Mouse (Mus musculus): Measurements from ENCODE around the gene Magi1. TPM values are rescaled to one million over a fixed set of nuclear protein-coding genes. Genes with fewer than 3 reads are reported as not detected.
A peak's percentile ranks its signal among the peaks of the same experiment; 100 is the strongest.

Gene Magi1
- polyA plus RNA-seq, 1 experiment from 2014 or later, result 39.1 TPM

GRCm38 (mm10) chr6:94145430-94146205 is 138.1 kb downstream of the Magi1 start:
- H3K4me3 ChIP-seq, result no peak overlapping the region
- WGBS, result 90% methylated on average over 8 of the region's 8 CpGs
- no peak overlapping the region for H3K4me2 ChIP-seq
- H3K27me3 ChIP-seq, result no peaks in the 10 kb centered on the region
- no peak for ATAC-seq
- no peak overlapping the region for H3K9ac ChIP-seq
- H3K4me1 ChIP-seq, result peaks cover 18% of the 10 kb centered on the region
- no peaks in the 10 kb centered on the region for H3K36me3 ChIP-seq (ENCODE audit: poor library complexity, severe bottlenecking)
- peaks cover 3% of the 10 kb centered on the region; the same call in 1 of the 2 replicates for H3K9me3 ChIP-seq (replicated peaks)
- H3K27ac ChIP-seq, result no peak overlapping the region; the same call in 1 of the 2 replicates

DNA sequence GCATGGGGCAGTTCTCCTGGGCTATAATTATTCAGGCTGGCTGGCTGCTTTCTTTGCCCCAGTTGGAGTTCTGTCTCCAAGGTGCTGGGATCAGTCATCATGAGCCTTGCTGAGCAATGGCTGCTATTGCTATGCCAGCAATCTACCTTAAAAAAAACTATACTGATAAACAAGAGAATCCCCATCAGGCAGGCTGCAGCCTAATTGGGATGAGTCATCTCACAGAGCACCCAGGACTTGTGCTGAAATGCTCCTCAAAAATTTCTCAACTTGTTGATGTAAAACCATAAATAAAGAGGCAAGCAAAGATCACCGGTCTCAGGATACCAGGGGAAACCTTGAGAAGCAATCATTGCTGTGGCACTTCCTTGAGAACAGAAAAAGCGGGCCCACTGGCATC is 141.2 kb downstream of the Magi1 start:
- H3K27ac ChIP-seq, result no peak overlapping the region

GRCm38 (mm10) chr6:94141496-94141895 is 142.2 kb downstream of the Magi1 start:
- ATAC-seq, result no peak
- peaks cover 3% of the 10 kb centered on the region; the same call in 1 of the 2 replicates for H3K9me3 ChIP-seq (replicated peaks)

More for the DNA sequence above, 141.2 kb downstream of the Magi1 start:
- ATAC-seq, result no peak
- Histone ChIP-seq H3K4me2 (no peak overlapping the region), H3K36me3 (ENCODE audit: poor library complexity, severe bottlenecking) (no peaks in the 10 kb centered on the region), H3K9me3 (replicated peaks) (peaks cover 3% of the 10 kb centered on the region; the same call in 1 of the 2 replicates), H3K27me3 (no peaks in the 10 kb centered on the region), H3K9ac (no peak overlapping the region), H3K4me3 (no peak overlapping the region), H3K4me1 (peaks cover 13% of the 10 kb centered on the region)
- 95% methylated on average over 2 of the region's 2 CpGs for WGBS

DNA sequence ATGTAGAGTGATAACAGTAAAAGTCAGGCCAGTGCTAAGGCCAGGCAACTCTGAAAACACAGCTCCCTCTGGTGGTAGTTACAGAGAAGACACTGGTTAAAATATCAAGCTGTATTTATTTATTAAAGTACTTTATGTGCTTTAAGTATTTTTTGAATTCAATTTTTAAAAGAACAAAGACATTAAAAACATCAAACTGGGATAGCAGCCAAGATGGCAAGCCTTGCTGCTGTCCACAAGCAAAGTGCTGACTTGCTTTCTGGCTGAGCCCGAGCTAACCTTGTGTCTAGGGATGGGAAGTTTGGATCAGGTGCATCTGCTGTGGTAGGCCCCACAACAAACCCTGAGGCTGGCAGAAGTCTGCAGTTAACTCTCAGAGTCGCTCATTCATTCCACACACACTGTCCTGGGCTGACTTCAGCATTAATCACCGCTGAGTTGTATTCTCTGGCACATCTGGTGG is 143.7 kb downstream of the Magi1 start:
- H3K36me3 ChIP-seq (ENCODE audit: poor library complexity, severe bottlenecking), result no peaks in the 10 kb centered on the region
- H3K9ac ChIP-seq, result no peak overlapping the region
- no peak for ATAC-seq
- H3K4me2 ChIP-seq, result no peak overlapping the region
- no peak overlapping the region for H3K4me3 ChIP-seq
- no peak overlapping the region for H3K27ac ChIP-seq
- H3K27me3 ChIP-seq, result no peaks in the 10 kb centered on the region
- WGBS, result 90% methylated on average over 3 of the region's 3 CpGs
- no peaks in the 10 kb centered on the region for H3K4me1 ChIP-seq
- H3K9me3 ChIP-seq (replicated peaks), result peaks cover 3% of the 10 kb centered on the region; the same call in 1 of the 2 replicates

More at GRCm38 (mm10) chr6:94141496-94141895, 142.2 kb downstream of the Magi1 start:
- H3K4me1 ChIP-seq, result peaks cover 7% of the 10 kb centered on the region
- no peaks in the 10 kb centered on the region for H3K36me3 ChIP-seq (ENCODE audit: poor library complexity, severe bottlenecking)
- H3K4me2 ChIP-seq, result no peak overlapping the region
- H3K27ac ChIP-seq, result no peak overlapping the region
- 71% methylated on average over 2 of the region's 2 CpGs for WGBS
- H3K4me3 ChIP-seq, result no peak overlapping the region
- no peak overlapping the region for H3K9ac ChIP-seq
- no peaks in the 10 kb centered on the region for H3K27me3 ChIP-seq

GRCm38 (mm10) chr6:94136693-94137092 is 147.0 kb downstream of the Magi1 start:
- H3K36me3 ChIP-seq (ENCODE audit: poor library complexity, severe bottlenecking), result no peaks in the 10 kb centered on the region
- no peaks in the 10 kb centered on the region for H3K27me3 ChIP-seq
- H3K9me3 ChIP-seq (replicated peaks), result no peaks in the 10 kb centered on the region
- 85% methylated on average over 3 of the region's 3 CpGs for whole genome bisulfite sequencing
- peaks cover 13% of the 10 kb centered on the region for H3K4me1 ChIP-seq
- H3K9ac ChIP-seq, result no peak overlapping the region
- no peak overlapping the region for H3K4me2 ChIP-seq
- no peak for ATAC-seq
- H3K4me3 ChIP-seq, result no peak overlapping the region
- no peak overlapping the region for H3K27ac ChIP-seq

DNA sequence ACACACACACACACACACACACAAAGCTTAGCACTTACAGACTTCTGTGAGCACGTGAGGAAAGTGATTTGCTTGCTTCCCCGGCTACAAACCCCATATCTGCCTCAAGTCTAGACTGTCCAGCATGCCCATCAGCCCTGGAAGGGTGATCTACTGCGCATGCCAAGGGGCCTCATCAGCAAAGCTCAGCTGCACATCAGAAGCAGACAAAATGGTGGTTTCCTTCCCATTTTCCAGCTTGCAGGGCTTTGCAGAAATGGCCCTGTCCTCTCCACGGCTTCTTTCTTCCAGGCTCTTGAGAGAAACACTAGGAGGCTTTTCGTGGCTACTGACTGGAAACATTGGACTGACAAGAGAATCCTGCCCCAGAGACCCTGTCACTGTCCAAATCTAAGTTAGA is 149.6 kb downstream of the Magi1 start:
- 28% methylated on average over 5 of the region's 5 CpGs for WGBS
- H3K27ac ChIP-seq, result no peak overlapping the region

DNA sequence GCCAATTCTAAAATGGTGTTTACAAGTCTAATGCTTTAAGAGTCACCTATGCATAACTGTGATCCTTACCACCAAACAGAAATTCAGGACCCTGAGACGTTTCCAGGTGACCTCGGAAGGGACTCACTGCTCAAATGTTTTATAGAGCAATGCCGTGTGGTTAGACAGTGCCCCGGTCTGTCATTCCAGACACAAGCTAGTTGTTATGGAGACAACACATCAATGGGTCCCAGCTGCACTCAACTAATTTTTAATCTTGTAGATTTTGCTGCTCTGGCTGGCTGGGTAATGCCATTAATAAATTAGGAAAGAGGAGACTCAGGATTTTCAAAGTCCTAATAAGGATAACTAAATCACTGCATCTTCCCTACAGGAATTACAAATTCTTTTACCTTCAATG is 151.7 kb downstream of the Magi1 start:
- Histone ChIP-seq H3K9ac (no peak overlapping the region), H3K4me1 (peaks cover 21% of the 10 kb centered on the region), H3K9me3 (replicated peaks) (no peaks in the 10 kb centered on the region), H3K27ac (no peak overlapping the region), H3K36me3 (ENCODE audit: poor library complexity, severe bottlenecking) (no peaks in the 10 kb centered on the region), H3K4me3 (no peak overlapping the region), H3K27me3 (no peaks in the 10 kb centered on the region), H3K4me2 (no peak overlapping the region)
- ATAC-seq, result no peak
- 70% methylated on average over 4 of the region's 4 CpGs for WGBS

More for the DNA sequence above, 149.6 kb downstream of the Magi1 start:
- Histone ChIP-seq H3K27me3 (no peaks in the 10 kb centered on the region), H3K9me3 (replicated peaks) (no peaks in the 10 kb centered on the region), H3K4me2 (no peak overlapping the region), H3K9ac (no peak overlapping the region), H3K4me3 (no peak overlapping the region), H3K36me3 (ENCODE audit: poor library complexity, severe bottlenecking) (no peaks in the 10 kb centered on the region), H3K4me1 (peaks cover 13% of the 10 kb centered on the region)
- no peak for ATAC-seq

GRCm38 (mm10) chr6:94130389-94130788 is 153.3 kb downstream of the Magi1 start:
- Histone ChIP-seq H3K9ac (no peak overlapping the region), H3K27me3 (no peaks in the 10 kb centered on the region), H3K4me1 (peaks cover 21% of the 10 kb centered on the region), H3K36me3 (ENCODE audit: poor library complexity, severe bottlenecking) (no peaks in the 10 kb centered on the region), H3K4me3 (no peak overlapping the region), H3K9me3 (replicated peaks) (no peaks in the 10 kb centered on the region), H3K4me2 (no peak overlapping the region), H3K27ac (no peak overlapping the region)
- no peak for ATAC-seq
- 85% methylated on average over 5 of the region's 5 CpGs for WGBS

DNA sequence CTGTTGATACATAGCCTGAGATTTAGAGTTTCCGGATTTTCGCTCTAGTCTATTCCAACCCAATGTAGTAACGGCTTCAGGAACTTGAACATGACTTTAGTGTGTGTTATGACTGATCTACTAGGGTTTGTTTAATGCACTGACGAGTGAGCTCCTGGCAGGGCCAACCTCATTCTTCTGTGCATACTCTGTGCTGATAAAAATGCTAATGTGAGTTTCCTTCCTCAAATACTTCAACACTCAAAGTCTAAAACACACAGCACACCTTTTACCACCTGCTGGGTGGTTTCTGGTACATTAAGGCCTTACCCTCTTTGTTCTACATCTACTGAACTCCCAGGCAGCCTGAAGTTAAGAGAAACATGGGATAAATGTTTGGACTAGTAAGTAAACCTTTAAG is 157.0 kb downstream of the Magi1 start:
- Histone ChIP-seq H3K27me3 (no peaks in the 10 kb centered on the region), H3K9ac (no peak overlapping the region), H3K4me3 (no peak overlapping the region), H3K27ac (no peak overlapping the region), H3K36me3 (ENCODE audit: poor library complexity, severe bottlenecking) (no peaks in the 10 kb centered on the region), H3K9me3 (replicated peaks) (no peaks in the 10 kb centered on the region), H3K4me1 (peaks cover 30% of the 10 kb centered on the region), H3K4me2 (no peak overlapping the region)
- 93% methylated on average over 4 of the region's 4 CpGs for WGBS
- no peak for ATAC-seq

DNA sequence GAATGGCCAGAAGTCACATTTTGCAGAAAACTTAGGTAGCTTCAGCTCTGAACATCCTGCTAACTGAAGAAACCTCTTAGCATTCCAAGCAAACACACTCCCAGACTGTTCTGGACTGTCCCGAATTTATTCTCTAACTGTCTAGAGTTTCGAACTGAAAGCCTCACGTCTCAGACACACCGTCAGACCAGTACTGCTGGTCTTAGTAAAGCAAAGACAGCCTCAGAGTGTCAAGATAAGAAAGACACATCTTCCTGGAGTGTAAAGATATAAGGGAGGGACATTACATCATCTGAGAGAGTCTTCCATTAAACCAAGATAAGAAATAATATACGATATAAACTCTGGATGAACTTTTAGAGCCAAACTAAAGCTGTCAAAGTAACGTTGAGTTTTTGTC is 158.6 kb downstream of the Magi1 start:
- Histone ChIP-seq H3K9me3 (replicated peaks) (no peaks in the 10 kb centered on the region), H3K27ac (no peak overlapping the region), H3K36me3 (ENCODE audit: poor library complexity, severe bottlenecking) (no peaks in the 10 kb centered on the region), H3K4me2 (no peak overlapping the region), H3K4me1 (peaks cover 34% of the 10 kb centered on the region), H3K27me3 (no peaks in the 10 kb centered on the region), H3K9ac (no peak overlapping the region), H3K4me3 (no peak overlapping the region)
- 85% methylated on average over 6 of the region's 6 CpGs for WGBS
- ATAC-seq, result no peak

DNA sequence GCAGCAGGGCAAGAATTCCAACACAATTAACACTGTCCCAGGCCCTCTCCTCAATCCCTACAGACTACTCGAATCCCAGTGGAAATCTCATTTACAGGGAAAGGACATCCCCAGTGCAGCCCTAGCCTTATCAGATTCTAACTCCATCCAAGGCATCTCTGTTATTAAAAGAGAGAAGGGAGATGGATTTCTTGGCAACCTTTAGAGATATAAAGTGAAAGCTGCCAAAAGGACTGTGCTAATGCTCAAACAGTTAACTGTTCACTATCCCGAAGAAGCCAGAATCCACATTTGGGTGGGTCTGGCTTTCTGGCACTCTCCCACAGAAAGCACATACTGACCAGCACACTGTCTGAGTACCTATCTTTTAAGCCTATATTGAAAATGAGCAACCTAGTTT is 159.4 kb downstream of the Magi1 start:
- no peak for ATAC-seq
- Histone ChIP-seq H3K27me3 (no peaks in the 10 kb centered on the region), H3K27ac (no peak overlapping the region), H3K9ac (no peak overlapping the region), H3K4me3 (no peak overlapping the region), H3K36me3 (ENCODE audit: poor library complexity, severe bottlenecking) (no peaks in the 10 kb centered on the region), H3K9me3 (replicated peaks) (no peaks in the 10 kb centered on the region), H3K4me2 (no peak overlapping the region), H3K4me1 (peaks cover 34% of the 10 kb centered on the region)
- 81% methylated on average over 2 of the region's 2 CpGs for WGBS

DNA sequence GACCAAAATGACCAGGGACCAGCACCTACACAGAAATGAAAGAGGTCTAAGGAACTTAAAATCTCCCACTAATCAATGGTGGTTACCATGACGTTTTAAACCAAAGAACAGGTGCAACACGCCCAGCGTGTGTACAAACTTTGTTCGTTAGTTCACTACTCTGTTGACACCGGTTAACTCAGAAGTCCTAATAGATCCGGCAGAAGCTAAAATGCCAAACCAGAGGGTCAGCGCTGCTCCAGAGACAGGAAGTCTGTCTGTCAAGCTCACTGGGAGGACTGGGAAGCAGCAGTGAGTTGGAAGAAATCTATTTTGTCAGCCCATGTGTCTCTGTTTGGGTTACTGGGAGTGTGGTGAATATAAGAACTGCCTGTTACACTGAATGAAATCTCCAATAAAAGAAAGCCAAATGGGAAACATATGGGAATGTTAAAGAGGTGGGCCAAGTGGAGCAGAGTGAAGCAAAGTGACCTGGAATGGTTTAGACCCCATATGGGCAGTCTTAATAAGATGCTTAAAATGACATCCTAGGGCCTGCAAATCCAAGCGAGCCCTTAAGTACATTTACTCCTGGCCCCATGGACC is 161.1 kb downstream of the Magi1 start:
- peak; percentile 67 for ATAC-seq
- Histone ChIP-seq H3K4me1 (peaks cover 26% of the 10 kb centered on the region), H3K36me3 (ENCODE audit: poor library complexity, severe bottlenecking) (no peaks in the 10 kb centered on the region), H3K9ac (no peak overlapping the region), H3K9me3 (replicated peaks) (no peaks in the 10 kb centered on the region), H3K27ac (no peak overlapping the region), H3K4me3 (no peak overlapping the region), H3K27me3 (no peaks in the 10 kb centered on the region), H3K4me2 (no peak overlapping the region)
- 50% methylated on average over 8 of the region's 8 CpGs for WGBS

Measured in forebrain, embryonic 13.5 days (tissue).